Mouse (Mus musculus) lung, postnatal 0 days (tissue): ENCODE data around the gene E2f4. TPM values are rescaled to one million over a fixed set of nuclear protein-coding genes. Genes with fewer than 3 reads are reported as not detected.
"Not testable (repeated sequence)": the region's sequence is repeated elsewhere in the genome, so short reads cannot be mapped to it uniquely, and the experiment has no call there.

ENCODE experiments used
- ATAC-seq: fragments of 200-750 bp; cut with Nextera tagmentation; 2 replicates; pipeline ENCODE4 v1.8.0; 2017; ENCODE audit warnings: moderate library complexity
- DNase-seq: peaks from one replicate; pipeline ENCODE4 v3.0.0-alpha.2; 2016; ENCODE audit warnings: low spot score
- H3K27ac ChIP-seq: fragments of 300-500 bp; sonication (generic); 2 replicates; pipeline ENCODE4 v1.5.1; 2014; ENCODE audit warnings: antibody characterized with exemption, mild to moderate bottlenecking, low read length, mixed read lengths
- H3K27me3 ChIP-seq: fragments of 300-500 bp; sonication (generic); replicated peaks from 2 replicates; pipeline ENCODE4 v1.6.1; 2014; ENCODE audit warnings: low read length, mixed read lengths; ENCODE audit not compliant: insufficient read depth
- H3K36me3 ChIP-seq: fragments of 300-500 bp; sonication (generic); 2 replicates; pipeline ENCODE4 v1.6.1; 2014; ENCODE audit warnings: low read length, mixed read lengths; ENCODE audit not compliant: insufficient read depth
- H3K4me1 ChIP-seq: fragments of 300-500 bp; sonication (generic); 2 replicates; pipeline ENCODE4 v1.6.1; 2014; ENCODE audit warnings: antibody characterized with exemption, low read depth, low read length, mixed read lengths; ENCODE audit not compliant: insufficient read depth
- H3K4me2 ChIP-seq: fragments of 300-500 bp; sonication (generic); replicated peaks from 2 replicates; pipeline ENCODE4 v1.6.1; 2014; ENCODE audit warnings: low read depth, mild to moderate bottlenecking, low read length, moderate library complexity, mixed read lengths
- H3K4me3 ChIP-seq: fragments of 300-500 bp; sonication (generic); 2 replicates; pipeline ENCODE4 v1.5.1; 2014; ENCODE audit warnings: low read depth, low read length
- H3K9ac ChIP-seq: fragments of 300-500 bp; sonication (generic); replicated peaks from 2 replicates; pipeline ENCODE4 v1.6.1; 2014; ENCODE audit warnings: low read depth, mild to moderate bottlenecking
- H3K9me3 ChIP-seq: fragments of 300-500 bp; sonication (generic); 2 replicates; pipeline ENCODE4 v1.6.1; 2016; ENCODE audit warnings: low read length, mixed read lengths
- CTCF ChIP-seq: IDR thresholded peaks from 2 replicates; pipeline ENCODE4 v1.5.1; 2016; ENCODE audit warnings: antibody characterized with exemption, mild to moderate bottlenecking
- EP300 ChIP-seq: IDR thresholded peaks from 2 replicates; pipeline ENCODE4 v1.6.1; 2016; ENCODE audit warnings: antibody characterized with exemption, mild to moderate bottlenecking, control low read depth
- WGBS: fragments of 180-500 bp; shearing (Covaris S2); extraction: QIAGEN DNeasy Blood & Tissue Kit; methylation state at CpG from one replicate; pipeline ENCODE4 v1.1.7; 2014; 5-methylcytosine and 5-hydroxymethylcytosine counted together
- polyA plus RNA-seq: library from polyadenylated mRNA; unstranded; fragments of >200 nt; fragmentation: Nextera tagmentation; extraction: Ambion mirVana; gene quantifications from 2 replicates; pipeline ENCODE4 v1.2.1, GENCODE M21; 2015

E2f4 gene
- polyA plus RNA-seq, 1 experiment from 2014 or later = 32.7 TPM

- no peaks in the 10 kb centered on the region for H3K36me3 ChIP-seq
- WGBS = 16% methylated on average over 31 of the region's 31 CpGs
- no peak overlapping the region for H3K4me3 ChIP-seq
- ATAC-seq = peak; percentile 11; the same call in 1 of the 2 replicates
- DNase-seq = peak; percentile 94
- H3K9ac ChIP-seq = no peak overlapping the region
- no peaks in the 10 kb centered on the region for H3K9me3 ChIP-seq
- H3K27ac ChIP-seq = no peak overlapping the region
- 0 out of 2 replicates have a peak, but pooled peaks cover 4% of the 10 kb centered on the region for H3K27me3 ChIP-seq
- peaks cover 12% of the 10 kb centered on the region for H3K4me1 ChIP-seq
- TF ChIP-seq EP300 = no peak
- peak; percentile 98 for TF ChIP-seq CTCF
- peak overlapping the region; percentile 70; the same call in 1 of the 2 replicates for H3K4me2 ChIP-seq
Observed at GRCm38 (mm10) chr8:105290554-105291314, 6.7 kb upstream of the E2f4 start.

- not testable (repeated sequence) for H3K27ac ChIP-seq, H3K9me3 ChIP-seq, H3K9ac ChIP-seq, DNase-seq, H3K36me3 ChIP-seq, H3K27me3 ChIP-seq, ATAC-seq, H3K4me2 ChIP-seq, H3K4me3 ChIP-seq
- WGBS = 77% methylated on average over 8 of the region's 8 CpGs
- peaks cover 12% of the 10 kb centered on the region for H3K4me1 ChIP-seq
Observed at GRCm38 (mm10) chr8:105291364-105291763, 6.1 kb upstream of the E2f4 start.

- ATAC-seq, H3K9me3 ChIP-seq, H3K27ac ChIP-seq, H3K27me3 ChIP-seq, H3K9ac ChIP-seq, H3K4me2 ChIP-seq, H3K36me3 ChIP-seq, DNase-seq, H3K4me3 ChIP-seq: not testable (repeated sequence)
- TF ChIP-seq CTCF = peak; percentile 35
- WGBS = 63% methylated on average over 3 of the region's 3 CpGs
- peaks cover 13% of the 10 kb centered on the region for H3K4me1 ChIP-seq
Observed at GRCm38 (mm10) chr8:105291802-105292201, 5.7 kb upstream of the E2f4 start.

- Histone ChIP-seq H3K4me3 (no peak overlapping the region), H3K27me3 (0 out of 2 replicates have a peak, but pooled peaks cover 4% of the 10 kb centered on the region), H3K36me3 (no peaks in the 10 kb centered on the region), H3K9ac (no peak overlapping the region), H3K27ac (no peak overlapping the region), H3K4me1 (peaks cover 17% of the 10 kb centered on the region), H3K9me3 (no peaks in the 10 kb centered on the region), H3K4me2 (no peak overlapping the region)
- ATAC-seq (no peak), DNase-seq (no peak)
- TF ChIP-seq CTCF (no peak), EP300 (no peak)
- WGBS = 65% methylated on average over 7 of the region's 7 CpGs
Observed at GRCm38 (mm10) chr8:105292471-105292870, 5.0 kb upstream of the E2f4 start.

GRCm38 (mm10) chr8:105293405-105293804 is 4.1 kb upstream of the E2f4 start:
- 0 out of 2 replicates have a peak, but pooled peaks cover 4% of the 10 kb centered on the region for H3K27me3 ChIP-seq
- H3K4me3 ChIP-seq = no peak overlapping the region
- H3K36me3 ChIP-seq = no peaks in the 10 kb centered on the region
- H3K4me1 ChIP-seq = peaks cover 17% of the 10 kb centered on the region
- TF ChIP-seq EP300 (no peak), CTCF (no peak)
- WGBS = 70% methylated on average over 19 of the region's 19 CpGs
- ATAC-seq (no peak), DNase-seq (no peak)
- H3K9ac ChIP-seq = no peak overlapping the region
- H3K9me3 ChIP-seq = no peaks in the 10 kb centered on the region
- no peak overlapping the region for H3K4me2 ChIP-seq
- H3K27ac ChIP-seq = no peak overlapping the region

GRCm38 (mm10) chr8:105294776-105295175 is 2.7 kb upstream of the E2f4 start:
- Histone ChIP-seq H3K4me1 (peaks cover 18% of the 10 kb centered on the region), H3K4me2 (peak overlapping the region; percentile 51), H3K27ac (peak overlapping the region; percentile 57; the same call in 1 of the 2 replicates), H3K4me3 (no peak overlapping the region), H3K9ac (no peak overlapping the region), H3K27me3 (0 out of 2 replicates have a peak, but pooled peaks cover 4% of the 10 kb centered on the region), H3K9me3 (no peaks in the 10 kb centered on the region), H3K36me3 (0 out of 2 replicates have a peak, but pooled peaks cover under 1% of the 10 kb centered on the region)
- no peak for DNase-seq
- TF ChIP-seq EP300 = no peak
- no peak for TF ChIP-seq CTCF
- no peak for ATAC-seq
- 51% methylated on average over 9 of the region's 9 CpGs for WGBS
